Mouse (Mus musculus) T-helper 1 cell (primary cell): Measurements from ENCODE around the gene Lyve1.

ENCODE experiments used
- in situ Hi-C: fragments of 300-600 bp; cut with MboI, MseI; formaldehyde crosslinking; loops from one replicate; pipeline ENCODE4 v1.15.1; 2025; ENCODE audit warnings: high pct_unique_total_duplicates

Gene Lyve1

GRCm38 (mm10) chr7:110810995-110811394, 52.0 kb downstream of the Lyve1 start:
- in situ Hi-C loops = no loop called here

- in situ Hi-C loops = loop anchor here (10.0 kb wide), 1 partner anchor 135 kb away; no protein-coding TSS in a partner anchor
These were observed 53.2 kb downstream of the Lyve1 start for GRCm38 (mm10) chr7:110809585-110810557.

GRCm38 (mm10) chr7:110808962-110809361, 54.1 kb downstream of the Lyve1 start:
- in situ Hi-C loops = loop anchor here (10.0 kb wide), 1 partner anchor 136 kb away; no protein-coding TSS in a partner anchor

GRCm38 (mm10) chr7:110807460-110808030, 55.5 kb downstream of the Lyve1 start:
- in situ Hi-C loops = loop anchor here (10.0 kb wide), 1 partner anchor 137 kb away; no protein-coding TSS in a partner anchor

- in situ Hi-C loops = loop anchor here (5.0 to 10.0 kb wide), 2 partner anchors 77 to 141 kb away; no protein-coding TSS in a partner anchor
These were observed 58.8 kb downstream of the Lyve1 start for GRCm38 (mm10) chr7:110804266-110804665.

DNA sequence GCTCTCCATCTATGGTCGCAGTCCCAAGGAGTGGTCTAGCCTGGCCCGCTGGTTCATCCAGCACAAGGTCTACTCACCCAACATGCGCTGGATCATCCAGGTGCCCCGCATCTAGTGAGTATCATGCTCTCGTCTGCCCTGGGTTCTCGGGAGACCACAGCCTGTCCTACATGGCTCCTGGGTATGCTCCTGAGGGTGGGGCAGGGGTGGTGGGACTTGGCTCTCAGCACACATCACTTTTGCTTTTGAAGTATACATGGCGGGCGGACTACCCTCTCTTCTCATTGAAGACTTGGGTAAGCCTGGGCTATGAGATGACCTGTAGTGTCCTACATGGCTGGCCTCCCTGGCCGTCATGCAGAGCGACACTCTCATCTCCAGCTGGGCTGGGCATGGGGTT, 59.9 kb downstream of the Lyve1 start:
- in situ Hi-C loops = loop anchor here (5.0 to 10.0 kb wide), 2 partner anchors 76 to 142 kb away; no protein-coding TSS in a partner anchor

- in situ Hi-C loops = loop anchor here (5.0 to 10.0 kb wide), 2 partner anchors 74 to 144 kb away; no protein-coding TSS in a partner anchor
These were observed 62.0 kb downstream of the Lyve1 start for GRCm38 (mm10) chr7:110801028-110801427.
